Mouse (Mus musculus) forebrain, embryonic 15.5 days (tissue): Measurements from ENCODE around the gene Psmd13. TPM values are rescaled to one million over a fixed set of nuclear protein-coding genes. Genes with fewer than 3 reads are reported as not detected.

Experiments
- ATAC-seq: fragments of 200-750 bp; cut with Nextera tagmentation; replicated peaks from 2 replicates; pipeline ENCODE4 v1.8.0; 2017; ENCODE audit warnings: mild to moderate bottlenecking, moderate TSS enrichment, moderate library complexity
- H3K27ac ChIP-seq: fragments of 300-500 bp; sonication (generic); replicated peaks from 2 replicates; pipeline ENCODE4 v1.5.1; 2015; ENCODE audit warnings: mild to moderate bottlenecking, inconsistent platforms
- H3K27me3 ChIP-seq: fragments of 300-500 bp; sonication (generic); 2 replicates; pipeline ENCODE4 v1.6.1; 2015; ENCODE audit warnings: inconsistent platforms
- H3K36me3 ChIP-seq: fragments of 300-500 bp; sonication (generic); 2 replicates; pipeline ENCODE4 v1.6.1; 2015; ENCODE audit warnings: mild to moderate bottlenecking, inconsistent platforms
- H3K4me1 ChIP-seq: fragments of 300-500 bp; sonication (generic); 2 replicates; pipeline ENCODE4 v1.6.1; 2015; ENCODE audit warnings: inconsistent platforms
- H3K4me2 ChIP-seq: fragments of 300-500 bp; sonication (generic); replicated peaks from 2 replicates; pipeline ENCODE4 v1.6.1; 2015; ENCODE audit warnings: mild to moderate bottlenecking, inconsistent platforms
- H3K4me3 ChIP-seq: fragments of 300-500 bp; sonication (generic); 2 replicates; pipeline ENCODE4 v1.5.1; 2015; ENCODE audit warnings: mild to moderate bottlenecking, inconsistent platforms
- H3K9ac ChIP-seq: fragments of 300-500 bp; sonication (generic); replicated peaks from 2 replicates; pipeline ENCODE4 v1.6.1; 2015; ENCODE audit warnings: mild to moderate bottlenecking, inconsistent platforms
- H3K9me3 ChIP-seq: fragments of 300-500 bp; sonication (generic); 2 replicates; pipeline ENCODE4 v1.6.1; 2016; ENCODE audit warnings: inconsistent platforms
- WGBS: fragments of 180-500 bp; shearing (Covaris S2); methylation state at CpG from one replicate; pipeline ENCODE4 v1.1.7; 2015; ENCODE audit warnings: mixed read lengths; 5-methylcytosine and 5-hydroxymethylcytosine counted together
- polyA plus RNA-seq: library from polyadenylated mRNA; unstranded; fragments of >200 nt; fragmentation: Nextera tagmentation; extraction: Ambion mirVana; gene quantifications from 2 replicates; pipeline ENCODE4 v1.2.1, GENCODE M21; 2015

Gene Psmd13
- 283 and 287 TPM in 2 replicates for polyA plus RNA-seq

DNA sequence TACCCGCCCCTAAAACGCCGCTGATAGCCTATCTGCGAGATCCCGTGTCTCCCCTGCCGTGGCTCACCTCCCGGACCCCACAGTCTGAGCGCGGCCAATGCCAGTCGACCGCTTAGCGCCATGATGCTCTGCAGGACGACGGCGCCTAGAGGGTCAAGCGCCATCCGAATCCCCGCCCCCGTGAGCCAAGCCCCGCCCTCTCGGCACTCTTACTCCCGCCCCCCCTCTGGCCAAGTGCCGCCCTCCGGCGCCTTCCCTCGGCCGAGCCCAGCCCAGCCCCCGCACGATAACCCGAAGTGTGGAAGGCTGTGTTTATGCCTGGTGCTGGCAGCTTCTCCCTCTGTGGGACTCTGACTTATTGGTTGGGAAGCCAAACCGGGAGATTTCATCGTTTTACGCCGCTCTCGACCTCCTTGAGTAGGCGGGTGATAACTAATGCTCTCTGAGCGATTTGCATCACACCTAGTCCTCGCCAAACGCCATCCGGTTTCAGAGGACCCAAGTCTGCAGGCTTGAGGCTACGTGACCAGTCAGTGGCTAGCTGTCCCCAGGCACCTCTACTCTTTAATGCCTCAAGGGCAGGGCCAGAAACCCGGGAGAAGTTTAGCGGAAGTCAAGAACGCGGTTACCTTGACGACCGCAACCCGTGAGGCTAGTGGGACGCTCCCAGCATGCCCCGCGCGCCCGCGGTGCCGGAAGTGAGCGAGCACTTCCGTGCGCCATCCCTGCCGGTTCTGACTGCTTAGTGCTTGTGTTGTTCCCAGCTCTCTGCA lies at the start of gene Psmd13, which contains the start of gene Sirt3:
Gene Psmd13 (plus strand): TSS at position 273 of the 773 bp plus-strand sequence.
Gene Sirt3 (minus strand): TSS at position 614 of the 773 bp plus-strand sequence.
- peak; percentile 98 for ATAC-seq
- peak within 1 kb of the TSS; percentile 97 for H3K4me3 ChIP-seq
- no peaks in the 10 kb centered on the region for H3K27me3 ChIP-seq
- peaks cover 14% of the 10 kb centered on the region for H3K36me3 ChIP-seq
- H3K9ac ChIP-seq: peak within 1 kb of the TSS; percentile 86
- peaks cover 17% of the 10 kb centered on the region for H3K4me1 ChIP-seq
- no peaks in the 10 kb centered on the region for H3K9me3 ChIP-seq
- peak within 1 kb of the TSS; percentile 82 for H3K4me2 ChIP-seq
- WGBS: under 1% methylated on average over 57 of the region's 59 CpGs
- peak within 1 kb of the TSS; percentile 92 for H3K27ac ChIP-seq

DNA sequence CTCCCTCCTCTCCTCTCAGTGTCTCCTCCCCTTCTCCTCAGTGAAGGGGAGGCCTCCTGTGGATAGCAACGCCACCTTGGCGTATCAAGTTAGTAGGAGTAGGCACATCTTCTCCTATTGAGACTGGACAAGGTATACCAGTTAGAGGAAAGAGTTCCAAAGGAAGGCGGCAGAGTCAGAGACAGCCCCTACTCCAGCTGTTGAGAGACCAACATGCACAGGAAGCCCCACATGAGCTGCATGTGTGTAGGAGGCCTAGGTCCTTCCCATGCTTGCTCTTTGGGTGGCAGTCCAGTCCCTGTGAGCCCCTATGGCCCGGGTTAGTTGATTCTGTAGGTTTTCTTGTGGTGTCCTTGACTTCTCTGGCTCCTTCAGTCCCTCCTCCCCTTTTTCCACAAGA lies 48.4 kb upstream of the Psmd13 start:
- no peak for ATAC-seq
- H3K4me1 ChIP-seq: peaks cover 3% of the 10 kb centered on the region; the same call in 1 of the 2 replicates
- H3K9ac ChIP-seq: no peak overlapping the region
- H3K27me3 ChIP-seq: no peaks in the 10 kb centered on the region
- no peaks in the 10 kb centered on the region for H3K36me3 ChIP-seq
- 83% methylated on average over 4 of the region's 4 CpGs for WGBS
- H3K4me3 ChIP-seq: no peak overlapping the region
- H3K4me2 ChIP-seq: no peak overlapping the region
- no peaks in the 10 kb centered on the region for H3K9me3 ChIP-seq
- no peak overlapping the region for H3K27ac ChIP-seq

DNA sequence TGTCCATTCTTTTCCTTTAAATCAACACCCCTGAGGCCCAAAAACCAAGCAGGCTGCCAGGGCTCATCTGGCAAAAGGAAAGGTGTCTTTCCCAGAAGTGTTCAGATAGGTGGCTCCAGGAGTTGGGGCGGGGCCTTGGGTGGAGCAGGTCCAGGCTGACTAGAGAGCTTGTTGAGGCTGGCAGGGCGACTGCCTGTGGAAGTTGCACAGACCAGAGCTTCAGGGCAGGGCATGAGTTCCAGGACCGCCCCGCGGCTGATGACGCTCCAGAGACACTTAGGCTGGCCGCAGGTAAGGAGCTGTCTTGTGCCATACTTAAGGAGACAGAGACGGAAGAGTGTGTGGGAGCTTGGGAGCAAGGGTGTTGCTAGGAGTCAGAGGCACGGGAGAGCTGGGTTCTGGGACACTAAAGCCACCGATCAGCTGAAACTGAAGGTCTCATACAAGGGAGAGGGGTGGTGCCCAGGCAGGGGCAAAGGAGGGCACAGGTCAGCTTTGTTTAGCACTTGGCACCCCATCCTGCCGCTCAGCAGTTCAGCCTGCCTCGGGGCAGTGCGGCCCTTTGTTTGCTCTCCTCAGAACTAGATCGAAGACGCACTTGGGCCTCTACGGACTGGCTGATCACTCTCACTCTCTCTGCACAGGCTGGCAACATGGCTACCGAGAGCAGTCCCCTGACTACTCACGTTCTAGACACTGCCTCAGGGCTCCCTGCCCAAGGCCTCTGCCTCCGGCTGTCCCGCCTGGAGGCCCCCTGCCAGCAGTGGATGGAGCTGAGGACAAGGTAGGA lies 46.6 kb upstream of the Psmd13 start, which contains the start of gene Urah:
Gene Urah (plus strand): TSS at position 51 of the 790 bp plus-strand sequence.
- Histone ChIP-seq H3K27ac (no peak within 1 kb of the TSS), H3K36me3 (no peaks in the 10 kb centered on the region), H3K4me1 (peaks cover 7% of the 10 kb centered on the region; the same call in 1 of the 2 replicates), H3K27me3 (no peaks in the 10 kb centered on the region), H3K4me2 (no peak within 1 kb of the TSS), H3K9ac (no peak within 1 kb of the TSS), H3K4me3 (no peak within 1 kb of the TSS), H3K9me3 (no peaks in the 10 kb centered on the region)
- WGBS: 46% methylated on average over 20 of the region's 20 CpGs
- ATAC-seq: no peak

DNA sequence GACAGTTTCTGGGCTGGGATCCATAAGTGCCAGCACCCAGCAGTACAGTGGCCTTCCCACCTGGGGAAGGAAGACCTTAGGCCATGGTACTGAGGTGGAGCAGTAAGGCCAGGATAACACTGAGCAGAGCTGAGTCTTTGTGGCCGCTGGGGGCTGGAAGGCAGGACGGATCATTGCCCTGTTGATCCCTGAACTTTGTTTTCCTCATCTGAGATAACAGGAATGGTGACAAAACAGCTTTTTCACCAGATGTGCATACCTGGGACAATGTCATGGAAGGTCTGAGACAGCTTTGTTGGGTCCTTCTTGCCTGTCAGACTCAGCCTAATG lies 46.0 kb upstream of the Psmd13 start:
- Histone ChIP-seq H3K4me3 (no peak overlapping the region), H3K4me1 (peaks cover 7% of the 10 kb centered on the region; the same call in 1 of the 2 replicates), H3K4me2 (no peak overlapping the region), H3K9ac (no peak overlapping the region), H3K27me3 (no peaks in the 10 kb centered on the region), H3K9me3 (no peaks in the 10 kb centered on the region), H3K36me3 (no peaks in the 10 kb centered on the region), H3K27ac (no peak overlapping the region)
- WGBS: 72% methylated on average over 2 of the region's 2 CpGs
- no peak for ATAC-seq

DNA sequence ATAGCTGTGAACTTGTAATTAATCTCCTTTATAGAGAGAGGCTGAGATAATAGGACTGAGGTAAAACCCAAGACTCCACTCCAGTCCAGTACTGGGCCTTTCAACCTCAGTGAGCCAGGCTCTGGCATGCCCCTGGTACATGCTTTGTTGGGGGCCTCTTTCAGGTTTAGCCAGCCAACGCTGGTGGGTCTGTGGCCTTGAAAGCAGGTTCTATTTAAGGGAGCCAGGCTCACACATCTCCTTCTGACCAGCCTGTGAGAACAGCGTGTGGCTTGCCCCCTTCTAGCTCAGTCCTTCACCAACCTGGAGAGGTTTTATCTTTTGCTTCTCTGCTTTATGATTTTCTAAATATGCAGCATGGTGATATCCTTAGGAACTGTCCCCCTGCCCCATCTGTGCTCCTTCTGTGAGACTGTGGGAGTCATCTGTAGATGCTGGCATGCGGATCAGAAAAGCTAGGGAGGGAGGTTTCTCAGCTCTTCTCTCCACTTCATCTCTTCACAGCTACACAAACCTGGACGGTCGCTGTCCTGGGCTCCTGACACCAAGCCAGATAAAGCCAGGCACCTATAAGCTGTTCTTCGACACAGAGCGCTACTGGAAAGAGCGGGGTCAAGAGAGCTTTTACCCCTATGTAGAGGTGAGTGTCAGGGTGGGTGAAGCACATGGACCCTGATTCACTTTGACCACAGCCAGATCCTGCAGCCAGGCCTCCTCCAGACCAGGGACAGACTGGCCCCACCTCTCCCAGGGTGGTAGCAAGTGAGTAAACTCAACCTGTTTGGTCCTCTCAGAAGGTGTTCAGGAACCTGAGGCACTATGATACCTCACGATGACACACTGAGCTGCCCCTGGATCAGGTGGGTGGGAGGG lies 45.3 kb upstream of the Psmd13 start:
- no peaks in the 10 kb centered on the region for H3K27me3 ChIP-seq
- H3K4me2 ChIP-seq: no peak overlapping the region
- H3K9me3 ChIP-seq: no peaks in the 10 kb centered on the region
- peaks cover 7% of the 10 kb centered on the region; the same call in 1 of the 2 replicates for H3K4me1 ChIP-seq
- H3K9ac ChIP-seq: no peak overlapping the region
- ATAC-seq: no peak
- WGBS: 81% methylated on average over 9 of the region's 9 CpGs
- H3K36me3 ChIP-seq: no peaks in the 10 kb centered on the region
- H3K27ac ChIP-seq: no peak overlapping the region
- no peak overlapping the region for H3K4me3 ChIP-seq

DNA sequence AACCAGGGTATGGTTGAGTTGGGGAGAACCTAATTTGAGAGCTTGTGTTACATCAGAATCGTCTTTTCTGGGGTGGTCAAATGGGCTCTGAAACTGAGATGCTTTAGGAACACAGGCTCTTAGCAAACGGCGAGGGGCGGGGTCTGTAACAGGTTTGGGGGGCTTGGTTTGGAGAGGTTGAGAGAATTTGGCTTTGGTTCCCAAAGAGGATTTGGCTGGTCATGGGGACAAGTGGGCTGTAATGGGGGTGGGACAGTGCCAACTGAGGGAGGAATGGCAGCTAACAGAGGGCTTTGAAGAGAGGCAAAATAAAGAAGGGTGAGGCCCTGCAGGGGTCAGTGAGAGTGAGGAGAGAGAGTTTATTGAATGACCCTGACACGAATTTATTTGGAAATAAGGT lies 42.2 kb upstream of the Psmd13 start:
- no peak for ATAC-seq
- no peak overlapping the region for H3K4me3 ChIP-seq

DNA sequence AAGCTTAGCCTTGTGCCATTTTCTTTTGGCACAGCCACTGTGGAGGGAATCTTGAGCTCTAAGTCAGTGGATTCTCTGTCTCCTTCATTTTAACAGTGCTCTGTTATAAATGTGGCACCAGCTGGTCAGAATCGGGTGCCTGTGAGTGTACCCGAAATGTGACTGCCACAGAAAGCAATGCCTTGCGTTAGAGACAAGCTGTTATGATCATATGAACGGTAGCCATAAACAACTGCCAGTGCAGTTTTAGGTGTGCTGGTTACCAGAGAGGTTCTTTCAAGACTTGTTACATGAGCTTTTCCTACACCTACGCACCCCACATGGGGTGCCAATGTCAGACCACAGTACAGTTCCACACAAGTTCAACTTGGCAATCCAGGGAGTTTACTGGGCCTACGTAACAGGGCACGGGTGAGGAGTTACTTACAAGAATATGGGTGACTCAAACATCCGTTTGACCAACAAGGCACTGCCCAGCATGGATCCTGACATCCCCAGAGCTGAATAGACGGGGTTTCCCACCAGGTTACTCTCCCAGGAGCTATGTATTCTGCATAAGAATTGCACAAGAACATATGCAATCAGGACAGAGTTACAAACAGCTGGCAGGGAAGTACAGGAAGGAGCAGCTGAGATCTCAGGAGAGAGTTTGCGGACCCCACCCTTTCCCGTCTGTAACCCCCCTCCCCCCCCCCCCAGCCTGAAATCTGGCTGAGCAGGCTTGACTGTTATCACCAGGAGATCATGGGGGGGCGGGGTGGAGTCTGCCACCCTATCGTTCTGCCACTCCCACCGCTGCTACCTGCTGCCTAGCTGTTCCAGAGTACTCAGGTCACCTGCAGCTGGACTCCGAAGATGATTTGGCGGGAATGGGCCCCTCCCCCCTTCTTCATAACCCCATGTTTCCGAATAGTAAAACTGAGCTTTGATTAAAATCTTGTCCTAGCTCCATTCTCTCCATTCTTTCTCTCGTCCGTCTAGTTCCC lies 40.7 kb upstream of the Psmd13 start:
- H3K4me3 ChIP-seq: no peak overlapping the region
- no peak for ATAC-seq
- H3K4me1 ChIP-seq: peaks cover 7% of the 10 kb centered on the region; the same call in 1 of the 2 replicates
- WGBS: 39% methylated on average over 19 of the region's 19 CpGs
- no peaks in the 10 kb centered on the region for H3K9me3 ChIP-seq
- no peak overlapping the region for H3K9ac ChIP-seq
- H3K27ac ChIP-seq: no peak overlapping the region
- peaks cover 3% of the 10 kb centered on the region; the same call in 1 of the 2 replicates for H3K27me3 ChIP-seq
- H3K4me2 ChIP-seq: no peak overlapping the region
- H3K36me3 ChIP-seq: no peaks in the 10 kb centered on the region

More for the DNA sequence above, 42.2 kb upstream of the Psmd13 start:
- H3K4me2 ChIP-seq: no peak overlapping the region
- no peak overlapping the region for H3K9ac ChIP-seq
- H3K36me3 ChIP-seq: no peaks in the 10 kb centered on the region
- no peak overlapping the region for H3K27ac ChIP-seq
- peaks cover 3% of the 10 kb centered on the region; the same call in 1 of the 2 replicates for H3K27me3 ChIP-seq
- peaks cover 7% of the 10 kb centered on the region; the same call in 1 of the 2 replicates for H3K4me1 ChIP-seq
- WGBS: 66% methylated on average over 5 of the region's 5 CpGs
- H3K9me3 ChIP-seq: no peaks in the 10 kb centered on the region

DNA sequence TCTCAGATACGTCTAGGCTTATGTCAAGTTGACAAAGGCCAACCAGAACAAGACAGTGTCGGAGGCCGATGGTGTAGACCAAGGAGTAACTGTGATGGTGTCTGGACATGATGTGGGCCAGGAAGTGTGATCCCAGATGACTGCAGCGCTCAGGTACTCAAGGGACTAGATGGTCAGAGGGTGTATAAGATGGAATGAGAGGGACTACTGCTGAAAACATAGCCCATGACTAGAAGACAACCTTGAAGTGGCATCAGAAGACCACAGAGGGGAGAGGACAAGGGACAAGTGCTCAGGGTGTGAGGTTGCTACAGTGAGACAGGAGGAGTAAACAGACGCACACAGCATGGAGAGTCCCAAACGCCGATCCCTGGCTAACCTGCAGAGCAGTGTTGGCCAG lies 38.0 kb upstream of the Psmd13 start:
- no peaks in the 10 kb centered on the region for H3K36me3 ChIP-seq
- H3K4me2 ChIP-seq: no peak overlapping the region
- ATAC-seq: no peak
- WGBS: 87% methylated on average over 7 of the region's 7 CpGs
- peaks cover 5% of the 10 kb centered on the region; the same call in 1 of the 2 replicates for H3K4me1 ChIP-seq
- no peak overlapping the region for H3K4me3 ChIP-seq
- H3K9me3 ChIP-seq: no peaks in the 10 kb centered on the region
- peaks cover 3% of the 10 kb centered on the region; the same call in 1 of the 2 replicates for H3K27me3 ChIP-seq
- no peak overlapping the region for H3K9ac ChIP-seq
- no peak overlapping the region for H3K27ac ChIP-seq

DNA sequence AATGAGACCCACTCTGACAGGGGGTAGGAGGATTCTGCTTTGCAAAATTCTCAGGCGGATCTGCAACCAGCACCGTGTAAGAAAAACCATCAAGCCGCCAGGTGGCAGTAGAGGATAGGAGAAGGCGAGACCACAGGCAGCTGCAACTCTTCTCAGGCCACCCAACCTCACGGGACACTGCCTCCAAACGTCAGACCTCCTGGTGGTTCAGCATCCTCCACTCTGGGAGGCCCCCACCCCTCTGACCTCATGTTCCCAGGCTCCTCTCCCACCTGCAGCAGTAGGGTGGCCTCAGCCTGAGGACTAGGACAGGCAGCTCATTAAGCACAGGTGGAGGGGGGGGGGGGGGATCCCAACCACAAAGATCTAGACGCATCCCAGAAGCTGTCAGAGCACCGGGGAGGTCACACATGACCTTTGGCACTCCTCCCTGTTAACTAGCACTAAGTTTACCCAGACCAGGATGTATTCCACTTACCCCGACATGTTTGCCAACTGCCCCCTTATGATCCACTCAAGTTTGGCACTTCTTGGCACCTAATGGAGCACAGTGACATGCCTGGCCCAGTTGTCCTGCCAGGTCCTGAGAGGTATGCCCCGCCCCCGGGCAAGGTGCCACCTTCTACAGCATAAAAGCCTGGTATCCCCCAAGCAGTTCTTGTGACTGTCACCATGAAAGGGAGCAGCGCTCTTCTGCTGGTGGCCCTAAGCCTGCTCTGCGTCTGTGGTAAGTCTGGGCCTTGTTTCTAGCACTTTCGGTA lies 36.7 kb upstream of the Psmd13 start, which contains the start of gene Scgb1c1:
Gene Scgb1c1 (plus strand): TSS at position 643 of the 761 bp plus-strand sequence.
- H3K4me2 ChIP-seq: no peak within 1 kb of the TSS; the same call in 1 of the 2 replicates
- no peaks in the 10 kb centered on the region for H3K36me3 ChIP-seq
- no peak within 1 kb of the TSS for H3K27ac ChIP-seq
- H3K4me3 ChIP-seq: no peak within 1 kb of the TSS
- ATAC-seq: peak; percentile 85
- 29% methylated on average over 14 of the region's 14 CpGs for WGBS
- H3K9ac ChIP-seq: no peak within 1 kb of the TSS
- H3K27me3 ChIP-seq: peaks cover 3% of the 10 kb centered on the region; the same call in 1 of the 2 replicates
- no peaks in the 10 kb centered on the region for H3K9me3 ChIP-seq
- H3K4me1 ChIP-seq: peaks cover 3% of the 10 kb centered on the region; the same call in 1 of the 2 replicates

DNA sequence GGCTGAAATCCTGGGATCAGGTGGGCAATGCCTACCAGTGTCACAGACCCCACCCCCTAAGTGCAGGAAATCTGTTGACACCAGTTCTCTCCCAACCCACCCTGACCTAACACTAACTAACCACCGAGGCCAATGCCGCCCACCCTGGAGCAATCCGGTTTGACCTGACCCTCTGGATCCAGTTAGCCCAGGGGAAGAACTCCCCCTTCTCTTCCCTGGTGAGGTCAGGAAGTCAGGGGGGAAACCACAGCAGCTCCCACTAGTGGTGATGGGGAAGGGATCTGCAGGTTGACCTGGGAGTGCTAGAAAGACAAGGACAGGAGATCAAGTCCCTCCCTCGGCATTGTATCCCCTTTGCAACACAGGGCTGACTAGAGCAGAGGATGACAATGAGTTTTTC lies 36.1 kb upstream of the Psmd13 start:
- no peaks in the 10 kb centered on the region for H3K9me3 ChIP-seq
- no peaks in the 10 kb centered on the region for H3K36me3 ChIP-seq
- peaks cover 3% of the 10 kb centered on the region; the same call in 1 of the 2 replicates for H3K27me3 ChIP-seq
- peaks cover 3% of the 10 kb centered on the region; the same call in 1 of the 2 replicates for H3K4me1 ChIP-seq
- H3K27ac ChIP-seq: no peak overlapping the region
- H3K9ac ChIP-seq: no peak overlapping the region
- H3K4me3 ChIP-seq: no peak overlapping the region
- WGBS: 75% methylated on average over 4 of the region's 4 CpGs
- no peak overlapping the region for H3K4me2 ChIP-seq
- no peak for ATAC-seq
